Mouse (Mus musculus) megakaryocyte, embryonic 14.5 days (primary cell): ENCODE results near the gene Slc35b3.

ENCODE experiments used
- FLI1 ChIP-seq: IDR thresholded peaks from 2 replicates; pipeline ENCODE4 v1.6.1; 2012; ENCODE audit warnings: low read length, inconsistent platforms, mixed read lengths
- GATA1 ChIP-seq: IDR thresholded peaks from 3 replicates; pipeline ENCODE4 v1.6.1; 2012; ENCODE audit warnings: mixed read lengths, low read length, inconsistent platforms, borderline replicate concordance

- TF ChIP-seq GATA1 (no peak), FLI1 (no peak)
These were observed 41.7 kb upstream of the Slc35b3 start for GRCm38 (mm10) chr13:39002424-39002823.
